ENCODE assay signal across 17 mouse cellular contexts in genomic region chr4:47936470-47937125, GRCm38 (mm10).
"Had no signal": no experiment of that assay in that cellular context is flagged by ENCODE, and none has a peak within 500 bp of the region (broad histone marks: within the 10 kb centered on the region; RNA-seq: fewer than 3 reads in every experiment).

No protein-coding gene starts in this region.

- H3K36me3 ChIP-seq: kidney, embryonic 15.5 days; limb, embryonic 10.5 days; liver, embryonic 15.5 days had no signal

- H3K4me2 ChIP-seq: kidney, embryonic 15.5 days; liver, embryonic 11.5 days; liver, embryonic 15.5 days; midbrain, embryonic 11.5 days had no signal

- H3K27me3 ChIP-seq: kidney, embryonic 15.5 days; liver, embryonic 15.5 days; megakaryocyte, embryonic 14.5 days had no signal

- H3K27ac ChIP-seq: kidney, embryonic 15.5 days; left cerebral cortex, adult 2 months; limb, embryonic 10.5 days; liver, embryonic 15.5 days; macrophage had no signal

- ATAC-seq: midbrain, embryonic 16.5 days had no signal

- H3K4me1 ChIP-seq: kidney, embryonic 15.5 days; limb, embryonic 10.5 days; liver, embryonic 15.5 days; megakaryocyte, embryonic 14.5 days had no signal

- DNase-seq: kidney, adult 2 months; kidney, postnatal 25 days; layer of hippocampus, adult 9-11 months; lung, adult 2 months; lung, postnatal 10 days; right cerebral cortex, postnatal 14 days; thymus, adult 2 months; thymus, postnatal 25 days had no signal

- H3K9me3 ChIP-seq: limb, embryonic 10.5 days; liver, embryonic 15.5 days had no signal

- H3K4me3 ChIP-seq: kidney, embryonic 15.5 days; left cerebral cortex, adult 2 months; limb, embryonic 10.5 days; liver, embryonic 15.5 days; megakaryocyte, embryonic 14.5 days had no signal

- H3K9ac ChIP-seq: kidney, embryonic 15.5 days; liver, embryonic 15.5 days had no signal
